Mouse (Mus musculus): ENCODE data around the gene Mid1.
"Not testable (repeated sequence)": the region's sequence is repeated elsewhere in the genome, so short reads cannot be mapped to it uniquely, and the experiment has no call there.

Mid1 gene

DNA sequence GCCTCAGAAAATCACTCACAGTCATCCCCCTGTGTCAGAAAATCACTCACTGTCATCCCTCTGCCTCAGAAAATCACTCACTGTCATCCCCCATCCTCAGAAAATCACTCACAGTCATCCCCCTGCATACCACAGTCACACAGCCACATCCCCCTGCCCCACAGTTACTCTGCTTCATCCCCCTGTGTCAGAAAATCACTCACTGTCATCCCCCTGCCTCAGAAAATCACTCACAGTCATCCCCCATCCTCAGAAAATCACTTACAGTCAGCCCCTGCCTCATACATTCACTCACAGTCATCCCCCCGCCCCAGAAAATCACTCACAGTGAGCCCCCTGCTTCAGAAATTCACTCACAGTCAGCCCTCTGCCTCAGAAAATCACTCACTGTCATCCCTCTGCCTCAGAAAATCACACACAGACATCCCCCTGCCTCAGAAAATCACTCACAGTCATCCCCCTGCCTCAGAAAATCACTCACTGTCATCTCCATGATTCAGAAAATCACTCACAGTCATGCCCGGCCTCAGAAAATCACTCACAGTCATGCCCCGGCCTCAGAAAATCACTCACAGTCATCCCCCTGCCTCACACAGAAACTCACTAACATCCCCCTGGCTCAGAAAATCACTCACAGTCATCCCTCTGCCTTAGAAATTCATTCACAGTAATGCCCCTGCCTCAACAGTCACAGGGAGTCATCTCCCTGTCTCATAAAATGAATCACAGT, 315.1 kb downstream of the Mid1 start:
- not testable (repeated sequence) for DNase-seq (ENCODE audit: low spot score)

GRCm38 (mm10) chrX:170000642-170001387, 315.8 kb downstream of the Mid1 start:
- not testable (repeated sequence) for DNase-seq (ENCODE audit: low spot score)

- not testable (repeated sequence) for DNase-seq (ENCODE audit: low spot score)
Measured at GRCm38 (mm10) chrX:170001388-170001695, 316.3 kb downstream of the Mid1 start.

DNA sequence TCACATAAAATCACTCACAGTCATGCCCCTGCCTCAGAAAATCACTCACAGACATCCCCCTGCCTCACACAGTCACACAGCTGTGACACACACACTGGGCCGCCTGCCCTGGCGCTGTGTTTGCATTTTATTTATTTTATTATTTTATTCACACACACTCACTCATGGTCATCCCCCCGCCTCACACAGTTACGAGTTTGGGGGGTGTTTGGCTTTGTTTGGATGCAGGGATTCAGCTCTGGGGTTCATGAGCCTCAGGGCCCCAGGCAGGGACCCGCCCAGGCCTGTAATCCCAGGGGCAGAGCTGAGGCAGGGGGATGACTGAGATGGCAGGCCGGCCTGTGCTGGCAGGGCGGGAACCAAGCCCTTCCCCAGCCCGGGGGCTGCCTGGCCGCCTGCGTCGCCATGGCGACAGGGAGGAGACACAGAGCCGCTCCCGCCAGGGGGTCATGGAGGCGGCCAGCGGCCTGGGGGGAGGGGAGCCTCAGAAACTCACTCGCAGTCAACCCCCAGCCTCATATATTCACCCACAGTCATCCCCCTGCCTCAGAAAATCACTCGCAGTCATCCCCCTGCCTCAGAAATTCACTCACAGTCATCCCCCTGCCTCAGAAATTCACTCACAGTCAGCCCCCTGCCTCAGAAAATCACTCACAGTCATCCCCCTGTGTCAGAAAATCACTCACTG, 317.7 kb downstream of the Mid1 start:
- DNase-seq (ENCODE audit: low spot score): not testable (repeated sequence)

GRCm38 (mm10) chrX:170003536-170003935, 318.5 kb downstream of the Mid1 start:
- DNase-seq (ENCODE audit: low spot score): not testable (repeated sequence)

DNA sequence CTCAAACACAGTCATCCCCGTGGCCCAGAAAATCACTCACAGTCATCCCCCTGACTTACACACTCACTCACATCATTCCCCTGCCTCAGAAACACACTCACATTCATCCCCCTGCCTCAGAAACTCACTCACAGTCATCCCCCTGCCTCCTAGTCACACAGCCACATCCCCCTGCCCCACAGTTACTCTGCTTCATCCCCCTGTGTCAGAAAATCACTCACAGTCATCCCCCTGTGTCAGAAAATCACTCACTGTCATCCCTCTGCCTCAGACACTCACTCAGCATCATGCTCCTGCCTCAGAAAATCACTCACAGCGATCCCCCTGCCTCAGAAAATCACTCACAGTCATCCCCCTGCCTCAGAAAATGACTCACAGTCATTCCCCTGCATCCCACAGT, 319.2 kb downstream of the Mid1 start:
- not testable (repeated sequence) for DNase-seq (ENCODE audit: low spot score)

DNA sequence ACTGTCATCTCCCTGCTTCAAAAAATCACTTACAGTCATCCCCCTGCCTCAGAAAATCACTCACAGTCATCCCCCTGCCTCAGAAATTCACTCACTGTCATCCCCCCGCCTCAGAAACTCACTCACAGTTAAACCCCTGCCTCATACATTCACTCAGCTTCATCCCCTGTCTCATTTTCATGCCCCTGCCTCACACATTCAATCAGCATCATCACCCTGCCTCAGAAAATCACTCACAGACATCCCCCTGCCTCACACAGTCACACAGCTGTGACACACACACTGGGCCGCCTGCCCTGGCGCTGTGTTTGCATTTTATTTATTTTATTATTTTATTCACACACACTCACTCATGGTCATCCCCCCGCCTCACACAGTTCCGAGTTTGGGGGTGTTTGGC, 319.8 kb downstream of the Mid1 start:
- DNase-seq (ENCODE audit: low spot score): not testable (repeated sequence)

GRCm38 (mm10) chrX:170005194-170005593, 320.2 kb downstream of the Mid1 start:
- DNase-seq (ENCODE audit: low spot score): not testable (repeated sequence)

GRCm38 (mm10) chrX:170005695-170006297, 320.8 kb downstream of the Mid1 start:
- DNase-seq (ENCODE audit: low spot score): not testable (repeated sequence)

DNA sequence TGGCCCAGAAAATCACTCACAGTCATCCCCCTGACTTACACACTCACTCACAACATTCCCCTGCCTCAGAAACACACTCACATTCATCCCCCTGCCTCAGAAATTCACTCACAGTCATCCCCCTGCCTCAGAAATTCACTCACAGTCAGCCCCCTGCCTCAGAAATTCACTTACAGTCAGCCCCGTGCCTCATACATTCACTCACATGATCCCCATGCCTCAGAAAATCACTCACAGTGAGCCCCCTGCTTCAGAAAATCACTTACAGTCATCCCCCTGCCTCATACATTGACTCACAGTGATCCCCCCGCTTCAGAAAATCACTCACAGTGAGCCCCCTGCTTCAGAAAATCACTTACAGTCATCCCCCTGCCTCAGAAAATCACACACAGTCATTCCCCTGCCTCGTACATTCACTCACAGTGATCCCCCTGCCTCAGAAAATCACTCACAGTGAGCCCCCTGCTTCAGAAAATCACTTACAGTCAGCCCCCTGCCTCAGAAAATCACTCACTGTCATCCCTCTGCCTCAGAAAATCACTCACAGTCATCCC, 321.8 kb downstream of the Mid1 start:
- DNase-seq (ENCODE audit: low spot score): not testable (repeated sequence)

GRCm38 (mm10) chrX:170007375-170008178, 322.6 kb downstream of the Mid1 start:
- DNase-seq (ENCODE audit: low spot score): not testable (repeated sequence)

DNA sequence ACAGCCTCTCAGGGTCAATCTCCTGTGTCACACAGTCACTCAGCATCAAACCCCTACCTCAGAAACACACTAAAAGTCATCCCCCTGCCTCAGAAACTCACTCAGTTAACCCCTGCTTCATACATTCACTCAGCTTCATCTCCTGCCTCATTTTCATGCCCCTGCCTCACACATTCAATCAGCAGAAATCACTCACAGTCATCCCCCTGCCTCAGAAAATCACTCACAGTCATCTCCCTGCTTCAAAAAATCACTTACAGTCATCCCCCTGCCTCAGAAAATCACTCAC, 323.1 kb downstream of the Mid1 start:
- DNase-seq (ENCODE audit: low spot score): not testable (repeated sequence)

GRCm38 (mm10) chrX:170008584-170008983, 323.6 kb downstream of the Mid1 start:
- not testable (repeated sequence) for DNase-seq (ENCODE audit: low spot score)

GRCm38 (mm10) chrX:170009016-170009750, 324.2 kb downstream of the Mid1 start, which contains the start of gene Gm21887:
TSS of gene Gm21887 (plus strand) at chrX:170009659.
- DNase-seq (ENCODE audit: low spot score): not testable (repeated sequence)

GRCm38 (mm10) chrX:170009801-170010221, 324.8 kb downstream of the Mid1 start:
- DNase-seq (ENCODE audit: low spot score): peak; percentile 100

GRCm38 (mm10) chrX:170010581-170011528, 325.9 kb downstream of the Mid1 start:
- DNase-seq (ENCODE audit: low spot score): not testable (repeated sequence)

DNA sequence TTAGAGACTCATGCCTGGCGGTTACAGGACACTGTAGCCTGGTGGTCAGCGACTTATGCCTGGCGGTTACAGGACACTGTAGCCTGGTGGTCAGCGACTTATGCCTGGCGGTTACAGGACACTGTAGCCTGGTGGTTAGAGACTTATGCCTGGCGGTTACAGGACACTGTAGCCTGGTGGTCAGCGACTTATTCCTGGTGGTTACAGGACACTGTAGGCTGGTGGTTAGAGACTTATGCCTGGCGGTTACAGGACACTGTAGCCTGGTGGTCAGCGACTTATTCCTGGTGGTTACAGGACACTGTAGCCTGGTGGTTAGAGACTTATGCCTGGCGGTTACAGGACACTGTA, 326.5 kb downstream of the Mid1 start:
- not testable (repeated sequence) for DNase-seq (ENCODE audit: low spot score)

DNA sequence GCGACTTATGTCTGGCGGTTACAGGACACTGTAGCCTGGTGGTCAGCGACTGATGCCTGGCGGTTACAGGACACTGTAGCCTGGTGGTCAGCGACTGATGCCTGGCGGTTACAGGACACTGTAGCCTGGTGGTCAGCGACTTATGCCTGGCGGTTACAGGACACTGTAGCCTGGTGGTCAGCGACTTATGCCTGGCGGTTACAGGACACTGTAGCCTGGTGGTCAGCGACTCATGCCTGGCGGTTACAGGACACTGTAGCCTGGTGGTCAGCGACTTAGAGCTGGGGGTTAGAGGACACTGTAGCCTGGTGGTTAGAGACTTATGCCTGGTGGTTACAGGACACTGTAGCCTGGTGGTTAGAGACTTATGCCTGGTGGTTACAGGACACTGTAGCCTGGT, 328.4 kb downstream of the Mid1 start:
- DNase-seq (ENCODE audit: low spot score): not testable (repeated sequence)

DNA sequence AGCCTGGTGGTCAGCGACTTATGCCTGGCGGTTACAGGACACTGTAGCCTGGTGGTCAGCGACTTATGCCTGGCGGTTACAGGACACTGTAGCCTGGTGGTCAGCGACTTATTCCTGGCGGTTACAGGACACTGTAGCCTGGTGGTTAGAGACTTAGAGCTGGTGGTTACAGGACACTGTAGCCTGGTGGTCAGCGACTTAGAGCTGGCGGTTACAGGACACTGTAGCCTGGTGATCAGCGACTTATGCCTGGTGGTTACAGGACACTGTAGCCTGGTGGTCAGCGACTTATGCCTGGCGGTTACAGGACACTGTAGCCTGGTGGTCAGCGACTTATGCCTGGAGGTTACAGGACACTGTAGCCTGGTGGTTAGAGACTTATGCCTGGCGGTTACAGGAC, 329.0 kb downstream of the Mid1 start:
- DNase-seq (ENCODE audit: low spot score): not testable (repeated sequence)
